Mouse (Mus musculus): ENCODE data around the gene Krt79. TPM values are rescaled to one million over a fixed set of nuclear protein-coding genes. Genes with fewer than 3 reads are reported as not detected.

Gene Krt79
- polyA plus RNA-seq, 1 experiment from 2014 or later = 0.12 TPM

GRCm38 (mm10) chr15:101976641-101977040 lies 36.5 kb upstream of the Krt79 start:
- H3K9ac ChIP-seq (ENCODE audit: low read length) = peak overlapping the region; percentile 75
- no peak overlapping the region for H3K4me3 ChIP-seq (ENCODE audit: low read depth, low read length)
- H3K27me3 ChIP-seq (ENCODE audit: control insufficient read depth, insufficient read depth, low read length) = no peaks in the 10 kb centered on the region

DNA sequence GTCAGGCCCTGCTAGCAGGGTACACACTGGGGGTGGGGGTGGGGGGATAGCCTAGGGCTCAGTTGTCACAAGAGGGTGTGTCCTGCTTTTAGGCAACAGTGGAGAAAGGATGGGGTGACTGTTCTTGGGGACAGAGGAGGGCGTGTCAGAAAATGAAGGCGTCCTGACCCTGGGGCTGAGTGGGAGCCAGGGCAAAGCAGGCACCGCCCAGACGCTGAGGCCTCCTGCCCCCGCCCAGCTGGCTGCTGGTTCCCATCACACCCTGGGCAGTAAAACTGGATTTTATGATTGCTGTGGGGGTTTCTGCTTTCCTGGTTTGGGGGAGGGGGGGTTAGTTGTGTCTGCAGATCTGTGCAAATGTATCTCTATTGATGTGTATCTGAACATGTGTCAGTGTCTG lies 35.9 kb upstream of the Krt79 start:
- H3K9me3 ChIP-seq (ENCODE audit: control insufficient read depth, low read length) = no peaks in the 10 kb centered on the region
- H3K4me2 ChIP-seq (ENCODE audit: low read depth, low read length, severe bottlenecking) = no peak overlapping the region
- H3K36me3 ChIP-seq (ENCODE audit: control insufficient read depth, insufficient read depth, low read length) = no peaks in the 10 kb centered on the region
- no peak overlapping the region for H3K4me3 ChIP-seq (ENCODE audit: low read depth, low read length)
- peaks cover 9% of the 10 kb centered on the region for H3K4me1 ChIP-seq (replicated peaks; ENCODE audit: control insufficient read depth, insufficient read depth, low read length)
- no peak overlapping the region for H3K9ac ChIP-seq (ENCODE audit: low read length)
- ATAC-seq (replicated peaks; ENCODE audit: low FRiP score) = no peak
- H3K27me3 ChIP-seq (ENCODE audit: control insufficient read depth, insufficient read depth, low read length) = no peaks in the 10 kb centered on the region
- H3K27ac ChIP-seq (ENCODE audit: low read depth, low read length) = no peak overlapping the region
- WGBS = 75% methylated on average over 5 of the region's 5 CpGs
- DNase-seq (ENCODE audit: low spot score) = no peak

More at GRCm38 (mm10) chr15:101976641-101977040, 36.5 kb upstream of the Krt79 start:
- Histone ChIP-seq H3K9me3 (ENCODE audit: control insufficient read depth, low read length) (no peaks in the 10 kb centered on the region), H3K4me1 (replicated peaks; ENCODE audit: control insufficient read depth, insufficient read depth, low read length) (peaks cover 9% of the 10 kb centered on the region), H3K36me3 (ENCODE audit: control insufficient read depth, insufficient read depth, low read length) (no peaks in the 10 kb centered on the region), H3K4me2 (ENCODE audit: low read depth, low read length, severe bottlenecking) (no peak overlapping the region; the same call in 1 of the 2 replicates), H3K27ac (ENCODE audit: low read depth, low read length) (no peak overlapping the region)
- ATAC-seq (replicated peaks; ENCODE audit: low FRiP score) (peak; percentile 4; the same call in 1 of the 2 replicates), DNase-seq (ENCODE audit: low spot score) (no peak)
- WGBS = 59% methylated on average over 3 of the region's 3 CpGs

DNA sequence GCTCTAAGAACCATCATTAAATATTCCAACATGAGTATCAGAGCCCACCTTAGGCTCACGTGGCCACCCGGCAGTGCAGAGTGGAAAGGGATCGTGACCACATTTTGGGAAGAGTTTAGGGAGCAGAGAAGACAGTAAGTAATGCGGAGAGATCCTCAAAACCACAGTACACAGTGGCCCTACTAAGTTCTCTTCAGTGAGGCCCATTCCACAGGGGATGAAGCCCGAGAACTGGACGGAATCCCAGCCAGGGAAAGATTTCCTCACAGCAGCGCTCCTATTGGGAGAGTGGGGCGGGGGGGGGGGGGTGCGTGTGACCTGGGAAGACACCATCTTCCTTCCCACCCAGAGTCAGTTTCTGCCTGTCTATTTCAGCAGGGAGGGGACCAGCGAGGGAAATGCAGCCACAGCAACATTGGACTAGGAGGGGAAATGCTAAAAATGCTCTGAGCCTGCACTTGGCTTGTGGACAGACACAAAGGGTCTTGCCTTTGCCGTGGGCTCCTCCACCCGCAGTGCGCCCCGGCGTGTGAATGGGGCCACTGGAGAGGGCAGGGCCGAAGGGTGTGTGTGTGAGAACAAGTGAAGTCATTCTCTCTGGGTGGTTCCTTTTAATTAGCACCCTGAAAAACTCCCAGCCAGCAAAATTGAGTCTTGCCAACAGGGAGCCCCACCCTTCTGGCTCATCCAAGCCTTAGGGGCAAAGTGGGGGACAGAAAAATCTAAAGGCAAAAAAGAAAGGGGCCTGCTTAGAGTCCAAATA lies 34.1 kb upstream of the Krt79 start:
- DNase-seq (ENCODE audit: low spot score) = no peak
- Histone ChIP-seq H3K4me1 (replicated peaks; ENCODE audit: control insufficient read depth, insufficient read depth, low read length) (peaks cover 9% of the 10 kb centered on the region), H3K27me3 (ENCODE audit: control insufficient read depth, insufficient read depth, low read length) (no peaks in the 10 kb centered on the region), H3K9me3 (ENCODE audit: control insufficient read depth, low read length) (no peaks in the 10 kb centered on the region), H3K27ac (ENCODE audit: low read depth, low read length) (no peak overlapping the region), H3K4me2 (ENCODE audit: low read depth, low read length, severe bottlenecking) (no peak overlapping the region), H3K4me3 (ENCODE audit: low read depth, low read length) (no peak overlapping the region), H3K36me3 (ENCODE audit: control insufficient read depth, insufficient read depth, low read length) (no peaks in the 10 kb centered on the region), H3K9ac (ENCODE audit: low read length) (no peak overlapping the region)
- ATAC-seq (replicated peaks; ENCODE audit: low FRiP score) = peak; percentile 9; the same call in 1 of the 2 replicates
- WGBS = 62% methylated on average over 16 of the region's 16 CpGs

GRCm38 (mm10) chr15:101973414-101974077 lies 33.4 kb upstream of the Krt79 start:
- Histone ChIP-seq H3K4me3 (ENCODE audit: low read depth, low read length) (no peak overlapping the region), H3K4me1 (replicated peaks; ENCODE audit: control insufficient read depth, insufficient read depth, low read length) (peaks cover 9% of the 10 kb centered on the region), H3K27ac (ENCODE audit: low read depth, low read length) (no peak overlapping the region), H3K9ac (ENCODE audit: low read length) (no peak overlapping the region), H3K36me3 (ENCODE audit: control insufficient read depth, insufficient read depth, low read length) (no peaks in the 10 kb centered on the region), H3K9me3 (ENCODE audit: control insufficient read depth, low read length) (no peaks in the 10 kb centered on the region), H3K4me2 (ENCODE audit: low read depth, low read length, severe bottlenecking) (no peak overlapping the region), H3K27me3 (ENCODE audit: control insufficient read depth, insufficient read depth, low read length) (no peaks in the 10 kb centered on the region)
- WGBS = 13% methylated on average over 15 of the region's 15 CpGs
- peak; percentile 42 for ATAC-seq (replicated peaks; ENCODE audit: low FRiP score)
- DNase-seq (ENCODE audit: low spot score) = peak; percentile 98

GRCm38 (mm10) chr15:101970536-101970935 lies 30.4 kb upstream of the Krt79 start:
- no peak overlapping the region for H3K9ac ChIP-seq (ENCODE audit: low read length)
- no peaks in the 10 kb centered on the region for H3K4me1 ChIP-seq (replicated peaks; ENCODE audit: control insufficient read depth, insufficient read depth, low read length)
- H3K36me3 ChIP-seq (ENCODE audit: control insufficient read depth, insufficient read depth, low read length) = no peaks in the 10 kb centered on the region
- DNase-seq (ENCODE audit: low spot score) = peak; percentile 85
- H3K9me3 ChIP-seq (ENCODE audit: control insufficient read depth, low read length) = no peaks in the 10 kb centered on the region
- ATAC-seq (replicated peaks; ENCODE audit: low FRiP score) = no peak
- WGBS = 14% methylated on average over 3 of the region's 6 CpGs
- no peak overlapping the region for H3K4me2 ChIP-seq (ENCODE audit: low read depth, low read length, severe bottlenecking)
- no peak overlapping the region for H3K4me3 ChIP-seq (ENCODE audit: low read depth, low read length)
- H3K27ac ChIP-seq (ENCODE audit: low read depth, low read length) = no peak overlapping the region
- H3K27me3 ChIP-seq (ENCODE audit: control insufficient read depth, insufficient read depth, low read length) = no peaks in the 10 kb centered on the region

- DNase-seq (ENCODE audit: low spot score) (no peak), ATAC-seq (replicated peaks; ENCODE audit: low FRiP score) (no peak)
- 91% methylated on average over 8 of the region's 8 CpGs for WGBS
- no peak overlapping the region for H3K4me2 ChIP-seq (ENCODE audit: low read depth, low read length, severe bottlenecking)
- no peaks in the 10 kb centered on the region for H3K27me3 ChIP-seq (ENCODE audit: control insufficient read depth, insufficient read depth, low read length)
- H3K36me3 ChIP-seq (ENCODE audit: control insufficient read depth, insufficient read depth, low read length) = no peaks in the 10 kb centered on the region
- H3K4me1 ChIP-seq (replicated peaks; ENCODE audit: control insufficient read depth, insufficient read depth, low read length) = no peaks in the 10 kb centered on the region
- H3K9me3 ChIP-seq (ENCODE audit: control insufficient read depth, low read length) = no peaks in the 10 kb centered on the region
- H3K4me3 ChIP-seq (ENCODE audit: low read depth, low read length) = no peak overlapping the region
- H3K27ac ChIP-seq (ENCODE audit: low read depth, low read length) = no peak overlapping the region
- no peak overlapping the region for H3K9ac ChIP-seq (ENCODE audit: low read length)
Observed at GRCm38 (mm10) chr15:101966808-101967207, 26.7 kb upstream of the Krt79 start.

DNA sequence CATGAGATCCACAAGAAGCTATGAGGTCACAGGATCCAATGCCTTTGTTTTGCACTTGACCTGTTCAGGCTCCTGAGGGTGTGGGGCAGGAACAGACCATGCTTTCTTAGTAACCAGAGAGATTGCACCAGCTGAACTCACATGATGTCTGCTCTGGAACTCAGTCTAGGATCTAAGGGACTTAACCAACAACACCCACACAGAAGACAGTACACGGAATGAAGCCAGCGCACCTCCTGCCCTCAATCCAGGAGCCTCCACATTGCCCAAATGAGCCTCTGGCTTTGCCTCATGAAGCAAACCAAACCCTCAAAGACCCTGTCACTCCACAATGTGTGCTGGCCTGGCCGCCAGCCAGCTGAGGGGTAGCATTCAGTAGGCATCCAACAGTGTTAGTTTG lies 18.8 kb upstream of the Krt79 start:
- H3K4me1 ChIP-seq (replicated peaks; ENCODE audit: control insufficient read depth, insufficient read depth, low read length) = no peaks in the 10 kb centered on the region
- no peak overlapping the region for H3K4me3 ChIP-seq (ENCODE audit: low read depth, low read length)
- no peak for ATAC-seq (replicated peaks; ENCODE audit: low FRiP score)
- H3K27ac ChIP-seq (ENCODE audit: low read depth, low read length) = no peak overlapping the region
- no peak overlapping the region for H3K4me2 ChIP-seq (ENCODE audit: low read depth, low read length, severe bottlenecking)
- DNase-seq (ENCODE audit: low spot score) = no peak
- WGBS = 83% methylated on average over 3 of the region's 3 CpGs
- no peaks in the 10 kb centered on the region for H3K36me3 ChIP-seq (ENCODE audit: control insufficient read depth, insufficient read depth, low read length)
- no peaks in the 10 kb centered on the region for H3K27me3 ChIP-seq (ENCODE audit: control insufficient read depth, insufficient read depth, low read length)
- H3K9ac ChIP-seq (ENCODE audit: low read length) = no peak overlapping the region
- no peaks in the 10 kb centered on the region for H3K9me3 ChIP-seq (ENCODE audit: control insufficient read depth, low read length)

- Histone ChIP-seq H3K27me3 (ENCODE audit: control insufficient read depth, insufficient read depth, low read length) (no peaks in the 10 kb centered on the region), H3K4me3 (ENCODE audit: low read depth, low read length) (no peak within 1 kb of the TSS), H3K4me2 (ENCODE audit: low read depth, low read length, severe bottlenecking) (no peak within 1 kb of the TSS), H3K9me3 (ENCODE audit: control insufficient read depth, low read length) (no peaks in the 10 kb centered on the region), H3K4me1 (replicated peaks; ENCODE audit: control insufficient read depth, insufficient read depth, low read length) (no peaks in the 10 kb centered on the region), H3K27ac (ENCODE audit: low read depth, low read length) (no peak within 1 kb of the TSS), H3K36me3 (ENCODE audit: control insufficient read depth, insufficient read depth, low read length) (no peaks in the 10 kb centered on the region), H3K9ac (ENCODE audit: low read length) (no peak within 1 kb of the TSS)
- no peak for ATAC-seq (replicated peaks; ENCODE audit: low FRiP score)
- no peak for DNase-seq (ENCODE audit: low spot score)
- 88% methylated on average over 9 of the region's 9 CpGs for WGBS
Observed at GRCm38 (mm10) chr15:101954187-101954586, 14.1 kb upstream of the Krt79 start, which contains the start of gene Krt78. TSS of gene Krt78 (minus strand) at chr15:101954287.
